Mouse (Mus musculus) CH12.LX (cell line): ENCODE results near the gene Zfp52. TPM values are rescaled to one million over a fixed set of nuclear protein-coding genes. Genes with fewer than 3 reads are reported as not detected.

ENCODE experiments used
- DNase-seq: peaks from one replicate; pipeline ENCODE4 v3.0.0-alpha.2; 2013; ENCODE audit errors: extremely low read depth
- H3K27ac ChIP-seq: 2 replicates; pipeline ENCODE4 v1.5.1; 2012; ENCODE audit warnings: low read depth, mild to moderate bottlenecking, control low read depth, moderate library complexity; ENCODE audit not compliant: insufficient read depth
- H3K27me3 ChIP-seq: replicated peaks from 2 replicates; pipeline ENCODE3; 2012; ENCODE audit warnings: inconsistent platforms
- H3K36me3 ChIP-seq, 2 experiments: replicated peaks in 1 of 2; 2 replicates each; pipeline versions ENCODE3 to v1.6.1; 2012; ENCODE audit warnings: inconsistent platforms in 1 of 2, low read length in 1 of 2, mild to moderate bottlenecking in 1 of 2, mixed read lengths in 1 of 2, moderate library complexity in 1 of 2; ENCODE audit not compliant: control insufficient read depth in 1 of 2, insufficient read depth in 1 of 2
- H3K4me1 ChIP-seq, 2 experiments: 2 replicates each; pipeline ENCODE4 v1.6.1; 2012; ENCODE audit warnings: inconsistent platforms in 1 of 2, moderate library complexity in 1 of 2; ENCODE audit not compliant: insufficient read depth in 2 of 2, control insufficient read depth in 1 of 2
- H3K4me2 ChIP-seq: 2 replicates; pipeline ENCODE4 v1.6.1; 2012; ENCODE audit warnings: low read depth, mild to moderate bottlenecking, control low read depth; ENCODE audit not compliant: poor library complexity, insufficient read depth, severe bottlenecking
- H3K4me3 ChIP-seq, 3 experiments: fragments of 150-350 bp in 1 of 3; sonication (generic) in 1 of 3; replicated peaks in 1 of 3; 2 replicates each; pipeline versions ENCODE3 to v1.5.1; 2011 to 2012; ENCODE audit warnings: low read depth in 2 of 3, low read length in 2 of 3, mild to moderate bottlenecking in 2 of 3, moderate library complexity in 2 of 3, control low read depth in 1 of 3, improper control_type of control experiment in 1 of 3, inconsistent platforms in 1 of 3, mixed read lengths in 1 of 3; ENCODE audit not compliant: poor library complexity in 1 of 3
- H3K79me2 ChIP-seq: replicated peaks from 2 replicates; pipeline ENCODE4 v1.6.1; 2012; ENCODE audit warnings: mild to moderate bottlenecking, moderate library complexity; ENCODE audit not compliant: control insufficient read depth, poor library complexity, insufficient read depth, severe bottlenecking; ENCODE audit errors: extremely low read depth
- H3K9ac ChIP-seq: 2 replicates; pipeline ENCODE4 v1.6.1; 2012; ENCODE audit warnings: low read depth, mild to moderate bottlenecking, control low read depth, moderate library complexity; ENCODE audit not compliant: insufficient read depth
- H3K9me3 ChIP-seq: replicated peaks from 2 replicates; pipeline ENCODE3; 2012; ENCODE audit warnings: low read length, inconsistent platforms, mixed read lengths
- BHLHE40 ChIP-seq: IDR thresholded peaks from 2 replicates; pipeline ENCODE4 v1.6.1; 2011; ENCODE audit warnings: mild to moderate bottlenecking, low read depth, low read length, improper control_type of control experiment
- CHD1 ChIP-seq: IDR thresholded peaks from 2 replicates; pipeline ENCODE4 v1.6.1; 2012; ENCODE audit warnings: low read depth, low read length, improper control_type of control experiment, inconsistent platforms
- CHD2 ChIP-seq: IDR thresholded peaks from 2 replicates; pipeline ENCODE4 v1.6.1; 2011; ENCODE audit warnings: low read length, improper control_type of control experiment
- CTCF ChIP-seq, 2 experiments: IDR thresholded peaks in 1 of 2; conservative IDR thresholded peaks in 1 of 2; 2 replicates each; pipeline ENCODE4 v1.5.1; 2011 to 2012; ENCODE audit warnings: low read depth in 2 of 2, low read length in 2 of 2, improper control_type of control experiment in 1 of 2, inconsistent platforms in 1 of 2, mild to moderate bottlenecking in 1 of 2, moderate library complexity in 1 of 2
- E2F4 ChIP-seq: IDR thresholded peaks from 2 replicates; pipeline ENCODE4 v1.6.1; 2011; ENCODE audit warnings: low read depth, low read length, improper control_type of control experiment; ENCODE audit not compliant: insufficient replicate concordance
- ELF1 ChIP-seq: IDR thresholded peaks from 2 replicates; pipeline ENCODE4 v1.6.1; 2014; ENCODE audit warnings: low read depth, mild to moderate bottlenecking, inconsistent platforms, low read length, improper control_type of control experiment
- EP300 ChIP-seq: IDR thresholded peaks from 2 replicates; pipeline ENCODE4 v1.6.1; 2011; ENCODE audit warnings: low read length, improper control_type of control experiment
- ETS1 ChIP-seq: conservative IDR thresholded peaks from 2 replicates; pipeline ENCODE4 v1.6.1; 2012; ENCODE audit warnings: low read depth, mild to moderate bottlenecking, inconsistent platforms, low read length, improper control_type of control experiment, moderate library complexity
- HCFC1 ChIP-seq: IDR thresholded peaks from 2 replicates; pipeline ENCODE4 v1.6.1; 2012; ENCODE audit warnings: low read depth, mild to moderate bottlenecking, inconsistent platforms, low read length, improper control_type of control experiment
- IRF4 ChIP-seq: IDR thresholded peaks from 2 replicates; pipeline ENCODE4 v1.6.1; 2014; ENCODE audit warnings: low read depth, mild to moderate bottlenecking, inconsistent platforms, low read length, improper control_type of control experiment
- JUND ChIP-seq: conservative IDR thresholded peaks from 2 replicates; pipeline ENCODE4 v1.6.1; 2011; ENCODE audit warnings: low read depth, low read length, improper control_type of control experiment
- KAT2A ChIP-seq: IDR thresholded peaks from 2 replicates; pipeline ENCODE4 v1.6.1; 2012; ENCODE audit warnings: low read length, improper control_type of control experiment, inconsistent platforms; ENCODE audit not compliant: insufficient replicate concordance
- MAFK ChIP-seq: IDR thresholded peaks from 2 replicates; pipeline ENCODE4 v1.6.1; 2011; ENCODE audit warnings: low read length, improper control_type of control experiment; ENCODE audit not compliant: insufficient replicate concordance
- MAZ ChIP-seq: IDR thresholded peaks from 2 replicates; pipeline ENCODE4 v1.6.1; 2012; ENCODE audit warnings: low read depth, mild to moderate bottlenecking, inconsistent platforms, low read length, improper control_type of control experiment, moderate library complexity
- MXI1 ChIP-seq: IDR thresholded peaks from 2 replicates; pipeline ENCODE4 v1.6.1; 2011; ENCODE audit warnings: mild to moderate bottlenecking, low read depth, low read length, improper control_type of control experiment
- MYC ChIP-seq: IDR thresholded peaks from 2 replicates; pipeline ENCODE4 v1.6.1; 2011; ENCODE audit warnings: low read depth, mild to moderate bottlenecking, improper control_type of control experiment, low read length
- NELFE ChIP-seq: IDR thresholded peaks from 2 replicates; pipeline ENCODE4 v1.6.1; 2011; ENCODE audit warnings: low read depth, low read length, improper control_type of control experiment
- NRF1 ChIP-seq: IDR thresholded peaks from 2 replicates; pipeline ENCODE4 v1.6.1; 2014; ENCODE audit warnings: low read depth, mild to moderate bottlenecking, inconsistent platforms, low read length, improper control_type of control experiment, moderate library complexity
- PAX5 ChIP-seq: IDR thresholded peaks from 2 replicates; pipeline ENCODE4 v1.6.1; 2012; ENCODE audit warnings: low read length, inconsistent platforms, mixed read lengths
- POLR2A ChIP-seq: IDR thresholded peaks from 2 replicates; pipeline ENCODE4 v1.6.1; 2011; ENCODE audit warnings: low read depth, mild to moderate bottlenecking, improper control_type of control experiment, low read length
- RAD21 ChIP-seq: IDR thresholded peaks from 2 replicates; pipeline ENCODE4 v1.6.1; 2011; ENCODE audit warnings: low read depth, mild to moderate bottlenecking, low read length, improper control_type of control experiment, moderate library complexity
- RCOR1 ChIP-seq: conservative IDR thresholded peaks from 2 replicates; pipeline ENCODE4 v1.6.1; 2012; ENCODE audit warnings: low read depth, mild to moderate bottlenecking, inconsistent platforms, low read length, improper control_type of control experiment
- TBP ChIP-seq: conservative IDR thresholded peaks from 2 replicates; pipeline ENCODE4 v1.6.1; 2011; ENCODE audit warnings: low read depth, low read length, improper control_type of control experiment
- TCF12 ChIP-seq: IDR thresholded peaks from 2 replicates; pipeline ENCODE4 v1.6.1; 2014; ENCODE audit warnings: low read depth, mild to moderate bottlenecking, inconsistent platforms, low read length, improper control_type of control experiment
- UBTF ChIP-seq: IDR thresholded peaks from 2 replicates; pipeline ENCODE4 v1.6.1; 2012; ENCODE audit warnings: low read depth, mild to moderate bottlenecking, inconsistent platforms, low read length, improper control_type of control experiment, moderate library complexity
- USF1 ChIP-seq: IDR thresholded peaks from 2 replicates; pipeline ENCODE4 v1.6.1; 2014; ENCODE audit warnings: low read depth, mild to moderate bottlenecking, inconsistent platforms, low read length, improper control_type of control experiment
- USF2 ChIP-seq: conservative IDR thresholded peaks from 2 replicates; pipeline ENCODE4 v1.6.1; 2011; ENCODE audit warnings: low read depth, low read length, improper control_type of control experiment
- ZC3H11A ChIP-seq: IDR thresholded peaks from 2 replicates; pipeline ENCODE4 v1.6.1; 2012; ENCODE audit warnings: low read depth, mild to moderate bottlenecking, inconsistent platforms, low read length, improper control_type of control experiment
- ZMIZ1 ChIP-seq: IDR thresholded peaks from 2 replicates; pipeline ENCODE4 v1.6.1; 2012; ENCODE audit warnings: low read depth, mild to moderate bottlenecking, inconsistent platforms, low read length, improper control_type of control experiment
- ZNF384 ChIP-seq: IDR thresholded peaks from 2 replicates; pipeline ENCODE4 v1.6.1; 2012; ENCODE audit warnings: low read depth, low read length, improper control_type of control experiment, inconsistent platforms
- dilution Hi-C: fragments of 300-500 bp; cut with MboI; formaldehyde crosslinking; loops from 2 replicates; pipeline ENCODE4 v1.14.3; 2020; ENCODE audit warnings: low sequenced_read_pairs; ENCODE audit not compliant: extremely low pct_unique_long_range_greater_than_20kb, extremely low pct_ligation_motif_present
- in situ Hi-C: fragments of 300-500 bp; cut with MboI; formaldehyde crosslinking; loops from 3 replicates; pipeline ENCODE4 v1.14.3; 2019; ENCODE audit warnings: low sequenced_read_pairs, low pct_ligation_motif_present, low pct_unique_long_range_greater_than_20kb, mixed read lengths
- polyA plus RNA-seq: library from polyadenylated mRNA; unstranded; fragments of >175 nt; gene quantifications from 2 replicates; pipeline ENCODE4 v1.2.1, GENCODE M21; 2012; ENCODE audit warnings: low read depth; ENCODE audit not compliant: insufficient read length
- total RNA-seq, 2 experiments: library from RNA; depleted of rRNA; stranded (reverse); fragments of 300-350 nt in 1 of 2; fragments of >200 nt in 1 of 2; gene quantifications; 2 replicates each; pipeline ENCODE4 v1.2.3; 2012 to 2014

Zfp52 gene
- total and polyA plus RNA-seq, 3 experiments: 5.9 to 15.4 (median 8.6) TPM

- no peak for DNase-seq
- in situ Hi-C loops (no loop called here), dilution Hi-C loops (no loop called here)
- peaks cover 4 to 29% of the 10 kb centered on the region in 2 experiments; a peak in 3 of 4 replicates for H3K4me1 ChIP-seq
- peak overlapping the region; percentile 7; the same call in 1 of the 2 replicates for H3K4me2 ChIP-seq
- H3K9ac ChIP-seq: peak overlapping the region; percentile 83; the same call in 1 of the 2 replicates
- H3K4me3 ChIP-seq: no peak overlapping the region
- H3K27ac ChIP-seq: no peak overlapping the region
- H3K36me3 ChIP-seq: peaks cover 0 to 7% of the 10 kb centered on the region in 2 experiments
- no peaks in the 10 kb centered on the region for H3K9me3 ChIP-seq
- TF ChIP-seq CTCF (conservative IDR thresholded peaks at IDR 0.05 in 1 of 2, IDR thresholded peaks at IDR 0.05 in 1 of 2; ENCODE audit: low read depth in 2 of 2, low read length in 2 of 2): no peak
- TF ChIP-seq IRF4: no peak
- no peak for TF ChIP-seq RAD21
- TF ChIP-seq MXI1: no peak
- no peak for TF ChIP-seq MAZ
- TF ChIP-seq CHD1: no peak
- TF ChIP-seq PAX5: no peak
- no peak for TF ChIP-seq EP300
- TF ChIP-seq ELF1: no peak
- TF ChIP-seq KAT2A: no peak
- TF ChIP-seq MYC: no peak
- no peak for TF ChIP-seq RCOR1
- TF ChIP-seq ETS1: no peak
- no peak for TF ChIP-seq CHD2
- no peak for TF ChIP-seq UBTF
- no peak for TF ChIP-seq BHLHE40
- H3K27me3 ChIP-seq: no peaks in the 10 kb centered on the region
- peaks cover 13% of the 10 kb centered on the region for H3K79me2 ChIP-seq
Measured at GRCm38 (mm10) chr17:21533961-21534360, 1.4 kb upstream of the Zfp52 start.

GRCm38 (mm10) chr17:21534460-21535095 is 761 bp upstream of the Zfp52 start:
- Histone ChIP-seq H3K4me2 (peak overlapping the region; percentile 99), H3K27me3 (no peaks in the 10 kb centered on the region), H3K27ac (peak overlapping the region; percentile 95), H3K79me2 (peaks cover 13% of the 10 kb centered on the region), H3K4me1 (peaks cover 4 to 29% of the 10 kb centered on the region in 2 experiments; a peak in 3 of 4 replicates), H3K9me3 (no peaks in the 10 kb centered on the region), H3K9ac (peak overlapping the region; percentile 83), H3K36me3 (peaks cover 0 to 10% of the 10 kb centered on the region in 2 experiments), H3K4me3 (peak overlapping the region; percentile 73 to 97 (median 79))
- dilution Hi-C loops: no loop called here
- DNase-seq: peak; percentile 93
- in situ Hi-C loops: no loop called here
- peak; percentile 53; the same call in 1 of the 2 replicates for TF ChIP-seq TCF12
- TF ChIP-seq JUND: peak; percentile 80; the same call in 1 of the 2 replicates
- 0 out of 2 replicates have a peak, but pooled peaks have one; percentile 30 for TF ChIP-seq MYC
- peak; percentile 82 for TF ChIP-seq MAFK
- peak; percentile 75; the same call in 1 of the 2 replicates for TF ChIP-seq E2F4
- TF ChIP-seq HCFC1: no peak; the same call in 1 of the 2 replicates
- no peak; the same call in 1 of the 2 replicates for TF ChIP-seq RCOR1
- TF ChIP-seq TBP: peak; percentile 49; the same call in 1 of the 2 replicates
- TF ChIP-seq ELF1: peak; percentile 39
- peak; percentile 89 for TF ChIP-seq RAD21
- TF ChIP-seq CHD1: peak; percentile 41; the same call in 1 of the 2 replicates
- no peak for TF ChIP-seq IRF4
- peak; percentile 18; the same call in 1 of the 2 replicates for TF ChIP-seq ZC3H11A
- TF ChIP-seq MXI1: peak; percentile 33; the same call in 1 of the 2 replicates
- TF ChIP-seq ZMIZ1: peak; percentile 15; the same call in 1 of the 2 replicates
- TF ChIP-seq ZNF384: peak; percentile 84
- no peak for TF ChIP-seq POLR2A
- no peak for TF ChIP-seq USF1
- no peak for TF ChIP-seq USF2
- TF ChIP-seq ETS1: peak; percentile 57; the same call in 1 of the 2 replicates
- no peak for TF ChIP-seq NELFE
- no peak for TF ChIP-seq EP300
- TF ChIP-seq NRF1: no peak; the same call in 1 of the 2 replicates
